Mouse (Mus musculus): ENCODE measurements around the gene Ttll7. TPM values are rescaled to one million over a fixed set of nuclear protein-coding genes. Genes with fewer than 3 reads are reported as not detected.

The Ttll7 gene
- polyA plus RNA-seq, 1 experiment from 2014 or later = 0.39 TPM

DNA sequence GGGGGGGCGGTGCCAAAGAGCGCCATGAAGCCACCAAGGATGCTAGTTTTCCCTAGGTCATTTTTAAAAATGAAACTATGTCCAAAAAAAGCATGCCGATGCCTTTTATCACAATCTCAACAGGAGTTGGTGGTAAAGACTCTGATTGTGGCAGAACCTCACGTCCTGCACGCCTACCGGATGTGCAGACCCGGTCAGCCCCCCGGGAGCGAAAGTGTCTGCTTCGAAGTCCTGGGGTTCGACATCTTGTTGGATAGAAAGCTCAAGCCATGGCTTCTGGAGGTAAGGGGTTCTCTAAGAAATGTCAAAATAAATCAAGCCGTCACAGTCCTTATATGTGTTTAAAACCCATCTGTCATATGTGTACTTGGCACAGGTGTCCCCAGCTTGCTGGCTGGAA, 60.9 kb downstream of the Ttll7 start:
- no peak overlapping the region for H3K27ac ChIP-seq (replicated peaks)
- no peaks in the 10 kb centered on the region for H3K36me3 ChIP-seq (replicated peaks)
- H3K4me3 ChIP-seq (replicated peaks) = no peak overlapping the region
- no peak overlapping the region for H3K4me2 ChIP-seq
- no peak overlapping the region for H3K9ac ChIP-seq
- no peaks in the 10 kb centered on the region for H3K27me3 ChIP-seq
- WGBS (ENCODE audit: insufficient replicate concordance) = 69% methylated on average over 12 of the region's 12 CpGs
- ATAC-seq (ENCODE audit: insufficient read depth) = no peak
- no peaks in the 10 kb centered on the region for H3K4me1 ChIP-seq (replicated peaks)
- no peaks in the 10 kb centered on the region for H3K9me3 ChIP-seq (replicated peaks)

- no peaks in the 10 kb centered on the region for H3K27me3 ChIP-seq
- H3K4me3 ChIP-seq (replicated peaks) = no peak overlapping the region
- no peak overlapping the region for H3K27ac ChIP-seq (replicated peaks)
- WGBS (ENCODE audit: insufficient replicate concordance) = 11% methylated on average over 12 of the region's 12 CpGs
- H3K9me3 ChIP-seq (replicated peaks) = no peaks in the 10 kb centered on the region
- H3K9ac ChIP-seq = no peak overlapping the region
- no peak for ATAC-seq (ENCODE audit: insufficient read depth)
- no peaks in the 10 kb centered on the region for H3K4me1 ChIP-seq (replicated peaks)
- H3K36me3 ChIP-seq (replicated peaks) = no peaks in the 10 kb centered on the region
- H3K4me2 ChIP-seq = no peak overlapping the region
Observed at GRCm38 (mm10) chr3:146914798-146915197, 62.6 kb downstream of the Ttll7 start.

GRCm38 (mm10) chr3:146917891-146918290, 65.7 kb downstream of the Ttll7 start:
- Histone ChIP-seq H3K9ac (no peak overlapping the region), H3K4me3 (replicated peaks) (no peak overlapping the region), H3K4me2 (no peak overlapping the region), H3K27me3 (no peaks in the 10 kb centered on the region), H3K27ac (replicated peaks) (no peak overlapping the region), H3K4me1 (replicated peaks) (no peaks in the 10 kb centered on the region), H3K9me3 (replicated peaks) (no peaks in the 10 kb centered on the region), H3K36me3 (replicated peaks) (no peaks in the 10 kb centered on the region)
- 41% methylated on average over 8 of the region's 8 CpGs for WGBS (ENCODE audit: insufficient replicate concordance)
- ATAC-seq (ENCODE audit: insufficient read depth) = no peak

DNA sequence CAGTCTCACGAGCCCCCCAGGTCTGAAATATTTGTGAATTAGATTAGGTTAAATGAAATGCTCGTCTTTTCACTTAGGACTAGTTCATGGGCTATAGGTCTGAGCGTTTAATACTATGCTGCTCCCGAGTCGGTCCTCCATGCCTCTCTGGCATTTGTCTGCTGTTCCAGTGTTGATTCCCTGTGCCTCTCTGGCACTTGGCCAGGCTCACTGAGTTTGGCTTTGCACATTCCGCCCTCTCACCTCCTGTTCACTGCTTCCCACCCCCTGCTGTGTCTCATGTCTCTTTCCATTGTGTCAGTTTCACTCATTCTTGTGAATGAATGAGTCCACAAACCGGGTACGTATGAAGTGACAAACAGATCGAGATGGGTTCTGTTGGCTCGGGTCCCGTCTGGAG, 66.2 kb downstream of the Ttll7 start:
- Histone ChIP-seq H3K27ac (replicated peaks) (no peak overlapping the region), H3K9me3 (replicated peaks) (no peaks in the 10 kb centered on the region), H3K27me3 (no peaks in the 10 kb centered on the region), H3K9ac (no peak overlapping the region), H3K4me1 (replicated peaks) (no peaks in the 10 kb centered on the region), H3K36me3 (replicated peaks) (no peaks in the 10 kb centered on the region), H3K4me3 (replicated peaks) (no peak overlapping the region), H3K4me2 (no peak overlapping the region)
- WGBS (ENCODE audit: insufficient replicate concordance) = 68% methylated on average over 11 of the region's 11 CpGs
- no peak for ATAC-seq (ENCODE audit: insufficient read depth)

DNA sequence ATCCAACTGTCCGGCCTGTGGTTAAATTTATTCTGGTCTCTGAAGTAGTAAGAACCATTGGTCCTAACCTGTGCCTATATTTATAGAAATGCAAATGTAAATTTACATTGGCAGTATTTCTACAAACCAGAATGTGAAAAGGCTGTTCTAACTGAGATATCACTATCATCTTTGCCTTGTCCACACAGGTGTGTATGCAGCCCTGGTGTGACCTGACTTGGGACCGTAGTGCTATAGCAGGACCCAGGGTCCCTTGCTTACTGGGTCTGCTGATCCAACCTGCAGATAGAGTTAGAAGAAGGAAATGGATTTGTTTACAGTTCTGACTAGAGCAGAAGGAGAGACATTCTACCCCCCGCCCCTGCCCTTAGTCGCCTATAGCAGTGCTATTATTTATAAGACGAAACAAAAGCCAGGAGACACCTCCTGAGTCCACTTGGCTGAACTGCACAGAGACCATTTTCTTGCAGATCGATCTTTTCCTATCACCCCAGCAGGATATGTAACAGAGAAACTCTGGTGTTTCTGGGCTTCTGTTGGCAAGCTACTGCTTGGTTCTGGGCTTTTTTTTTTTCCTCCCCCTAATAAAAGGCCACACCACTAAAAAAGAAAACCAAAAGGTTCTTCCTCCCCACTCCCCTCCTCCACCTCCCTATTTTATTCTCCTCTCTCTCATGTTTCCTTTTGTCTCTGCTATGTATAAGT, 75.3 kb downstream of the Ttll7 start:
- no peak for ATAC-seq (ENCODE audit: insufficient read depth)
- H3K36me3 ChIP-seq (replicated peaks) = no peaks in the 10 kb centered on the region

GRCm38 (mm10) chr3:146928141-146928540, 76.0 kb downstream of the Ttll7 start:
- no peak overlapping the region for H3K27ac ChIP-seq (replicated peaks)
- no peak for ATAC-seq (ENCODE audit: insufficient read depth)
- WGBS (ENCODE audit: insufficient replicate concordance) = 78% methylated on average over 7 of the region's 7 CpGs
- no peak overlapping the region for H3K4me3 ChIP-seq (replicated peaks)
- H3K36me3 ChIP-seq (replicated peaks) = no peaks in the 10 kb centered on the region
- no peak overlapping the region for H3K9ac ChIP-seq
- H3K9me3 ChIP-seq (replicated peaks) = no peaks in the 10 kb centered on the region
- H3K4me1 ChIP-seq (replicated peaks) = no peaks in the 10 kb centered on the region
- no peaks in the 10 kb centered on the region for H3K27me3 ChIP-seq
- no peak overlapping the region for H3K4me2 ChIP-seq

More for the DNA sequence above, 75.3 kb downstream of the Ttll7 start:
- Histone ChIP-seq H3K4me2 (no peak overlapping the region), H3K4me3 (replicated peaks) (no peak overlapping the region), H3K9ac (no peak overlapping the region), H3K4me1 (replicated peaks) (no peaks in the 10 kb centered on the region), H3K27me3 (no peaks in the 10 kb centered on the region), H3K9me3 (replicated peaks) (no peaks in the 10 kb centered on the region), H3K27ac (replicated peaks) (no peak overlapping the region)
- WGBS (ENCODE audit: insufficient replicate concordance) = 70% methylated on average over 6 of the region's 6 CpGs

DNA sequence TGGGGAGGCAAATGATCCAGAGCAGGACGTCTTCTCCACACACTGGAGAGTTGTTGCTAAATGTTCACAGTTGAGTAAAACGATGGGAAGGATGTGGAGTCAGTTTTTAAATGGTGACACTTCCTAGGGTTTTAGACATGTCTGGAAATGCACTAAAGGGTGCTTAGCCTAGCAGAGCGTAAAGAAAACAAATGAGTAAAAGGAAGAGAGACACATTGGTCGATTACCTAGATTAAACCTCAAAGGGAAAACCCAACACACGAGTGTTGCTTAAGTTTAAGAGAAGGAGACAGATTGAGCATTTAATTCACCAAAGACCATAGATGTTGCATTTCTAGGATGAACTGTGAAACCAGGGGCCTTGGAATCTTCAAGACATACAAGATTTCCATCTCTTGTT, 76.8 kb downstream of the Ttll7 start:
- no peak overlapping the region for H3K4me2 ChIP-seq

DNA sequence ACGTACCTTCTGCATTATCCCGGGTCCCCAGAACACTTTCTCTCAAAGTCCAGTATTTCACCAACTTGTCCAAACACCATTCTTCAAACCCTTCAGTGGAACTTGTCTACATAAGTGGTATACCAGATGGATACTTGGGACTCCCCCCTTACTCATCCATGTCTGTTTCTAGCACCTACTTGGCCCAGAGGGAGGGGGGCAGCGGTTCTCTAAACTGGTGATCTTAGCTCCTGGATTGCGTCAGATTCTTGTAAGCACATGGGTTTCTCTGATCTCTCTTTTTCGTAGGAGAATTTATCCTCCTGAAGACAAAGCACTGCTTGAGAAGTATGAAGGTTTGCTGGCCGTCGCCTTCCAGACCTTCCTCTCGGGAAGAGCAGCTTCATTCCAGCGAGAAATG, 79.0 kb downstream of the Ttll7 start:
- 68% methylated on average over 9 of the region's 9 CpGs for WGBS (ENCODE audit: insufficient replicate concordance)
- H3K4me3 ChIP-seq (replicated peaks) = no peak overlapping the region
- H3K27ac ChIP-seq (replicated peaks) = no peak overlapping the region
- H3K9me3 ChIP-seq (replicated peaks) = no peaks in the 10 kb centered on the region
- no peaks in the 10 kb centered on the region for H3K4me1 ChIP-seq (replicated peaks)
- ATAC-seq (ENCODE audit: insufficient read depth) = no peak
- no peak overlapping the region for H3K4me2 ChIP-seq
- 0 out of 2 replicates have a peak, but pooled peaks cover 2% of the 10 kb centered on the region for H3K36me3 ChIP-seq (replicated peaks)
- no peaks in the 10 kb centered on the region for H3K27me3 ChIP-seq
- H3K9ac ChIP-seq = no peak overlapping the region

More for the DNA sequence above, 76.8 kb downstream of the Ttll7 start:
- ATAC-seq (ENCODE audit: insufficient read depth) = no peak
- 54% methylated on average over 5 of the region's 5 CpGs for WGBS (ENCODE audit: insufficient replicate concordance)
- H3K27ac ChIP-seq (replicated peaks) = no peak overlapping the region
- no peak overlapping the region for H3K9ac ChIP-seq
- H3K27me3 ChIP-seq = no peaks in the 10 kb centered on the region
- no peaks in the 10 kb centered on the region for H3K36me3 ChIP-seq (replicated peaks)
- no peaks in the 10 kb centered on the region for H3K9me3 ChIP-seq (replicated peaks)
- no peak overlapping the region for H3K4me3 ChIP-seq (replicated peaks)
- no peaks in the 10 kb centered on the region for H3K4me1 ChIP-seq (replicated peaks)

DNA sequence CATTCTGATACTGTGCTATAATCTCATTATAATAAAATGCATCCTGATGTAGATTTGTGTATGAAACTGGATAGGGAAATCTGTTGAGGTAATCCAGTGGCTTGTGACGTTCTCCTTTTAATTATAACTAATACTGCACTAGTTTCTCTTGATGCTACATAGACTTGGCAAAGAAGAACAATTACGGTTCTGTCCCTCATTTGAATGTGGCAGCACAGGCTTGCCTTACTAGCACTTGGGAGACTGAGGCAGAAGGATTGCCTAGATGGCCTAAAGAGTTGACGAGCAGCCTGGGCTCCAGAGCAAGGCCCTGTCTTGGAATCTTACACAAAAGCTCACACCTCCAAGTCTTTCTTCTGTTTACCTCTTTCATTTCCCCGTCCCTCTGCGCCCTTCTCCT, 80.3 kb downstream of the Ttll7 start:
- Histone ChIP-seq H3K27me3 (no peaks in the 10 kb centered on the region), H3K4me3 (replicated peaks) (no peak overlapping the region), H3K9ac (no peak overlapping the region), H3K36me3 (replicated peaks) (0 out of 2 replicates have a peak, but pooled peaks cover 2% of the 10 kb centered on the region), H3K27ac (replicated peaks) (no peak overlapping the region), H3K9me3 (replicated peaks) (no peaks in the 10 kb centered on the region), H3K4me1 (replicated peaks) (no peaks in the 10 kb centered on the region), H3K4me2 (no peak overlapping the region)
- no peak for ATAC-seq (ENCODE audit: insufficient read depth)
- WGBS (ENCODE audit: insufficient replicate concordance) = 58% methylated on average over 5 of the region's 5 CpGs

DNA sequence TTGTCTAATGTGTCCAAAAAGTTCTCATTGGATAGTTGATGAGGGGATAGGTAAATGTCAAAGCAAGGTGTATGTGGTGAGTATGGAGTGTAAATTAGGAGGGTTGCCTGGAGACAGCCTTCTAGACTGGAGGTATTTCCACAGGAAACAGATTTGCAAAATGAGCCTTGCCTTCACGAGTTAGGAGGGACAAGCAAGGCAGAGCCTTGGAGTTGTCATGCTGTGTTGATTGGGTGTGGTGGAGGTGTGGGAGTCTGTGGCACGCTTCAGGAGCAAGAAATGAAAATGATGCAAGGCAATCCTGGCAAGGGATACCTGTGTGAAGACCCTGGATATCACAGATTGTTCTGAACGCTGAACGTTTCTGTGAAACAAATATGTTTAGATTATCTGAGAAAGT, 84.7 kb downstream of the Ttll7 start:
- no peak overlapping the region for H3K4me2 ChIP-seq
- WGBS (ENCODE audit: insufficient replicate concordance) = 56% methylated on average over 4 of the region's 4 CpGs
- no peak overlapping the region for H3K4me3 ChIP-seq (replicated peaks)
- H3K36me3 ChIP-seq (replicated peaks) = 0 out of 2 replicates have a peak, but pooled peaks cover 2% of the 10 kb centered on the region
- no peak for ATAC-seq (ENCODE audit: insufficient read depth)
- H3K27me3 ChIP-seq = no peaks in the 10 kb centered on the region
- H3K27ac ChIP-seq (replicated peaks) = no peak overlapping the region
- H3K4me1 ChIP-seq (replicated peaks) = no peaks in the 10 kb centered on the region
- H3K9me3 ChIP-seq (replicated peaks) = no peaks in the 10 kb centered on the region
- no peak overlapping the region for H3K9ac ChIP-seq

DNA sequence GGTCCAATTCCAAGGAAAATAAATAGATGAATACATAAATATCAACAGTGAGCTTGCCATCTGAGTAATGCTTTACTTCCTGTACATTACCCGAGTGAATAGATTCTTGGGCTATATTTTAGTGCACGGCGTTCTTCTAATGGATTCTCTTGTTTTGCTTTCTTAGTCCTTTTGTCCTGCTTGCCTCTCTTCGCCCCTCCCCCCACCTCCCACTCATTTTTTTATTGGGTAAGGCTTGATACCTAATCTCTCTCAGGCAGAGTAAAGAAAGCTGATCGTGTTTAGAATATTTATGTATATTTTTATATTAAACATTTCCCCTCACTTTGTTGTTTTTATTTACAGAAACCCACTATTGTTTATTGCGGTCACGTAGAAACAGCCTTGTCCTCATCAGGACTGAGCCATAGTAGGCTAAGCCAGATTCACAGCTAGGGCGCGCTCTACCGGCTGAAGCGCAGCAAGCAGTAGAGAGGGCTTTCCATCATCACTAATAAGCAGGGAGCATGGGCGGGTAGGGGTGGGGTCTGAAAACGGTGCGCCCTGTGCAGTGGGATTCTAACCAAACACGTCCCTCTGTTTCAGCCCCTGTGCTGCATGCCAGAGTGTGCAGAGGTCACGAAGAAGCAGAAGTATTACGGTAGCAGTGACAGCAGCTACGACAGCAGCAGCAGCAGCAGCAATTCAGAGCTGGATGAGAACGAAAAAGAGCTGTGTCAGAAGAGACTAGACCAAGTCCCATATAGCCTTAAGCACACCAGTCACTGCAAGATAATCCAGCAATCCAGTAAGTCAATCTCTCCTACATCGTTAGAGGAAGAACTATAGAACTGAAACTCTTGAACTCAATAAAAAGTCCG, 87.5 kb downstream of the Ttll7 start:
- no peak for ATAC-seq (ENCODE audit: insufficient read depth)
- Histone ChIP-seq H3K36me3 (replicated peaks) (no peaks in the 10 kb centered on the region), H3K4me1 (replicated peaks) (no peaks in the 10 kb centered on the region), H3K9me3 (replicated peaks) (no peaks in the 10 kb centered on the region), H3K9ac (no peak overlapping the region), H3K27me3 (no peaks in the 10 kb centered on the region), H3K4me2 (no peak overlapping the region), H3K27ac (replicated peaks) (no peak overlapping the region), H3K4me3 (replicated peaks) (no peak overlapping the region)
- WGBS (ENCODE audit: insufficient replicate concordance) = 24% methylated on average over 21 of the region's 21 CpGs
